Mouse (Mus musculus): ENCODE measurements around the gene Exoc3l. TPM values are rescaled to one million over a fixed set of nuclear protein-coding genes. Genes with fewer than 3 reads are reported as not detected.
A peak's percentile ranks its signal among the peaks of the same experiment; 100 is the strongest.

Exoc3l gene
- total RNA-seq, 2 experiments from 2014 or later, result 6.0 to 7.2 TPM

GRCm38 (mm10) chr8:105270101-105270915 is 25.6 kb downstream of the Exoc3l start:
- no peak for DNase-seq
- intact Hi-C loops (cut with DNase I), result no loop called here

- intact Hi-C loops (cut with DNase I), result no loop called here
- DNase-seq, result no peak
Observed at GRCm38 (mm10) chr8:105269461-105269947, 26.4 kb downstream of the Exoc3l start, which contains the start of gene Hsf4. Gene Hsf4, plus strand, starts transcription at chr8:105269801.

- intact Hi-C loops (cut with DNase I), result no loop called here
- DNase-seq, result no peak
Observed at GRCm38 (mm10) chr8:105269075-105269458, 26.8 kb downstream of the Exoc3l start.

- peak; percentile 82 for DNase-seq
- intact Hi-C loops (cut with DNase I), result no loop called here
Observed at GRCm38 (mm10) chr8:105268342-105269074, 27.4 kb downstream of the Exoc3l start.

GRCm38 (mm10) chr8:105266775-105267174 is 29.1 kb downstream of the Exoc3l start:
- intact Hi-C loops (cut with DNase I), result no loop called here
- DNase-seq, result no peak

- DNase-seq, result no peak
- intact Hi-C loops (cut with DNase I), result no loop called here
Observed at GRCm38 (mm10) chr8:105265128-105265527, 30.8 kb downstream of the Exoc3l start.

- DNase-seq, result peak; percentile 41
- intact Hi-C loops (cut with DNase I), result no loop called here
Observed at GRCm38 (mm10) chr8:105264024-105264982, 31.6 kb downstream of the Exoc3l start, which contains the start of the genes Tradd and Fbxl8. Gene Tradd, minus strand, starts transcription at chr8:105264609. Gene Fbxl8, plus strand, starts transcription at chr8:105264648.

GRCm38 (mm10) chr8:105263244-105263912 is 32.5 kb downstream of the Exoc3l start:
- intact Hi-C loops (cut with DNase I), result no loop called here
- DNase-seq, result no peak

GRCm38 (mm10) chr8:105261326-105261980 is 34.4 kb downstream of the Exoc3l start:
- intact Hi-C loops (cut with DNase I), result no loop called here
- DNase-seq, result no peak

GRCm38 (mm10) chr8:105260371-105261099 is 35.4 kb downstream of the Exoc3l start:
- intact Hi-C loops (cut with DNase I), result no loop called here
- DNase-seq, result no peak

- DNase-seq, result peak; percentile 77
- intact Hi-C loops (cut with DNase I), result no loop called here
Observed at GRCm38 (mm10) chr8:105259721-105260320, 36.1 kb downstream of the Exoc3l start.

GRCm38 (mm10) chr8:105258911-105259720 is 36.8 kb downstream of the Exoc3l start:
- intact Hi-C loops (cut with DNase I), result no loop called here
- DNase-seq, result peak; percentile 40

- intact Hi-C loops (cut with DNase I), result no loop called here
- no peak for DNase-seq
Observed at GRCm38 (mm10) chr8:105257318-105258114, 38.4 kb downstream of the Exoc3l start.

- intact Hi-C loops (cut with DNase I), result no loop called here
Observed at GRCm38 (mm10) chr8:105254966-105255350, 40.9 kb downstream of the Exoc3l start, which contains the start of gene B3gnt9. Gene B3gnt9, minus strand, starts transcription at chr8:105255153.

GRCm38 (mm10) chr8:105254152-105254965 is 41.5 kb downstream of the Exoc3l start:
- DNase-seq, result peak; percentile 95
- intact Hi-C loops (cut with DNase I), result no loop called here

More at GRCm38 (mm10) chr8:105254966-105255350, 40.9 kb downstream of the Exoc3l start, which contains the start of gene B3gnt9:
- DNase-seq, result no peak

- no peak for DNase-seq
- intact Hi-C loops (cut with DNase I), result no loop called here
Observed at GRCm38 (mm10) chr8:105253766-105254151, 42.1 kb downstream of the Exoc3l start.

All from left cerebral cortex, postnatal 4 days (tissue).